Mouse (Mus musculus) embryonic stem cell, embryonic (primary cell): Measurements from ENCODE around the gene Tspan3.

Source experiments
- CTCF ChIA-PET, 4 experiments: fragments of 300-600 bp in 2 of 4; fragments of 350-600 bp in 2 of 4; sonication (Branson Sonifier 250); formaldehyde crosslinking; loops; one replicate each; lab custom pipeline; 2022; ENCODE audit warnings: inconsistent platforms in 2 of 4; lab: Charles Lee
- POLR2A ChIA-PET, 4 experiments: fragments of 300-600 bp in 2 of 4; fragments of 350-600 bp in 2 of 4; sonication (Branson Sonifier 250); formaldehyde crosslinking; loops; one replicate each; lab custom pipeline; 2022; ENCODE audit warnings: antibody characterized with exemption in 4 of 4, inconsistent platforms in 1 of 4; lab: Charles Lee

Tspan3 gene

DNA sequence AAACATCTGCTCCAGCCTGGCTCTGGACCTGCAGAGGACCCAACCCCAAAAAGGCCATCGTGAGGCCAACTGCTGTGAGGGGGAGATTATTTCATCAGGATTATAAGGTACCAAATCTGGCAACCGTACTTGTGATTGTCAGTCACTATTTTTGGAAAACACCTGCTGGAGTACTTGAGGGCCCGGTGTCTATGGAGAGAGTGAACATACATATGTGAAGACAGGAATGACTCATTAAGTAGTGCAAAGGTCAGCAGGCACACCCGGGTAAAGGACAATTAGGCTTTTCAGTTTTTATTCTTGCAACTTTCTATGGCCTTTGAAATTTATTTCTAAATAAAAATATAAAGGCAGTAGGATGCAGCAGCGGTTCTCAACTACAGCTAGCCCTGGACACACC lies 31.3 kb downstream of the Tspan3 start:
- ChIA-PET POLR2A (interaction anchor here in 3 of 4 experiments (0.8 to 1.6 kb wide), 7 partner anchors 9 to 59 kb away, joined by 3 to 4 read pairs (median 3); no protein-coding TSS in a partner anchor), CTCF (interaction anchor here in 3 of 4 experiments (0.6 to 2.3 kb wide), 5 partner anchors 13 to 33 kb away, joined by 3 to 8 read pairs (median 6); no protein-coding TSS in a partner anchor)

DNA sequence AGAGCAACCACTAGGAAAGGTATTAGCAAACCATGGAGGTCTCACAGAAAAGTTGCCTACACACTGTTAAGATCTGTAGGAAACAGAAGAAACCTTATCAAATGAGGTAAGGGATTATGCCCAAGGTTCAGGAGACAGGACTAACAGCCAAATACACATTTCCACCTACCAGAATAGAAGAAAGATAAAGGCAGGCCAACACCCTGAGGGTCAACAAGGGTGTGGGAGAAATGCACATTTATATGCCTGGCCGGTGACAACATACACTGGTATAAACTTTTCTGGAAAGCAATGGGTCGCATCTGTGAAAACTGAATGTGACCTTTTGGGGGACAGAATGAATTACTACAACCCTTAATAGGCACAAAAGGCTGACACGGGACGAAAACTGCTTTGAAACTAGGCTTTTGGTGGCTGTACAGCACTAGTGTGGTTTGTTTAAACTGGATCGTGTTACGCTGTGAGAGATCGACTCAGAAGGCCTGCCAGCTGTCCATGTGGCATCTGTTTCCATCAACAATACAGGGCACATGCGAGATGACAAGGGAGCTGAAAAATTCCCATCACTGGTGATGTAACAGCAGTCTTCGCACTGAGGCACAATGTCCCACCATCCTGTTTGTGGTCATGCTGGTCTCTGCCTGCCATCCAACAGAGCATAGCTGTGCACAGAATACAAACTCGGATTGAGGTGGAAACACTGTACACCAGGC lies 33.3 kb downstream of the Tspan3 start:
- CTCF ChIA-PET = no interaction called here
- POLR2A ChIA-PET = no interaction called here

DNA sequence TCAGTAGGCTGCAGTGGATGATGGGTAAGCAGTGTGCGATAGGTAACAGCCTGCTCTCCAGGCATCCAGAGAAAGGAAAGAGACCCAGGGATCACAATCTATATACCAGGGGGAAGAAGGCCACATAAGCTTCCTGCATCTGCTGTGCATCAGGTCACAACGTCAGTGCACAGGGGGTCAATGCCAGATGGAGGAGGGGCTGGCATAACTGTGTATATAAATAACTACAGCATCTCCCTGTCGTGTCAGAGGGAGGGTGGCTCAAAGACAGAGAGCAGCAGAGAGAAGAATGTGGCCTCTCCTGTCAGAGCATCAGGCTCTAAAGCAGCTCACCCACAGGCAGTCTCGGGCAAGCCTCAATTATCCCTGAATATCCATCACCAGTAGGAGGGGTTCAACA lies 34.7 kb downstream of the Tspan3 start:
- CTCF ChIA-PET = interaction anchor here in 2 of 4 experiments (1.0 kb wide), 2 partner anchors 9 to 12 kb away, joined by 3 to 4 read pairs; no protein-coding TSS in a partner anchor
- POLR2A ChIA-PET = interaction anchor here in 3 of 4 experiments (0.5 to 1.2 kb wide), 3 partner anchors 9 to 41 kb away, joined by 3 read pairs; no protein-coding TSS in a partner anchor

DNA sequence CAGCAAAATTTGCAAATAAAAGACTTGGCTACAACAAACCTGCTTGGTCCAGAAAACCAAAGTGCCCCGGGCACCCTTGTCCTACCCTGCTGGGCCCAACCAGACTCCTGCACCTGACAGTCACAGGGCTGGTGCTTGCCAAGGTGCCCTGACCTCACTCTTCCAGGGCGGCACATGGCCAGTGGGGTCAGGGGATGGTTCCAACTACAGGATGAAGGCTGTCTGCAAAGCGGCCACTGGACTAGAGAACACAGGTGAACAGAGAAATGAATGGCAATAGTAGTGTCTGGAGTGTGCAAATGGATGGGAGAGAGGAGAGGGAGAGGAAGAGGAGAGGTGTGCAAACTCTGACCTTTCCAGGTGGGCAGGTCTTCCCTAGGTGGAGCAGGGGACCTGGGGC lies 35.3 kb downstream of the Tspan3 start:
- ChIA-PET CTCF (interaction anchor here in 2 of 4 experiments (1.0 kb wide), 2 partner anchors 9 to 11 kb away, joined by 3 to 4 read pairs; no protein-coding TSS in a partner anchor), POLR2A (interaction anchor here in 1 of 4 experiments (1.2 kb wide), 1 partner anchor 9 kb away, joined by 3 read pairs; no protein-coding TSS in a partner anchor)

DNA sequence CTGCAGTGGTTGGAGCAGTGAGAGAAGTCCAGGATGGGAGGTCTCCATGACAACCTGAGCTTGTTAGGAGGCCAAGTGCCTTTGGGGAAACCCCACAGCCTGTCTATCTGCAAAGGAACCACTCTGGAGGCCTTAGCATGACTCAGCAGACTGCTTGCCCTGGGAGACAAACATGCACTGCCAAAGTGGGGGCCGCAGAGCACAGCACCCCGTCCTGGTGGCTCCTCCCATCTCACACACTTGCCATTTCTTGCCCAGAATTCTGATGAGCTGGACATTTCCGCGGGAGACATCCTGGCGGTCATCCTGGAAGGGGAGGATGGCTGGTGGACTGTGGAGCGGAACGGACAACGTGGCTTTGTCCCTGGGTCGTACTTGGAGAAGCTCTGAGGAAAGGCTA lies 36.9 kb downstream of the Tspan3 start:
- ChIA-PET CTCF (interaction anchor here in 3 of 4 experiments (1.0 to 1.9 kb wide), 3 partner anchors 10 kb away, joined by 4 to 16 read pairs (median 11); no protein-coding TSS in a partner anchor), POLR2A (interaction anchor here in 1 of 4 experiments (0.8 to 2.0 kb wide), 7 partner anchors 8 to 54 kb away, joined by 3 to 6 read pairs (median 4); no protein-coding TSS in a partner anchor)

DNA sequence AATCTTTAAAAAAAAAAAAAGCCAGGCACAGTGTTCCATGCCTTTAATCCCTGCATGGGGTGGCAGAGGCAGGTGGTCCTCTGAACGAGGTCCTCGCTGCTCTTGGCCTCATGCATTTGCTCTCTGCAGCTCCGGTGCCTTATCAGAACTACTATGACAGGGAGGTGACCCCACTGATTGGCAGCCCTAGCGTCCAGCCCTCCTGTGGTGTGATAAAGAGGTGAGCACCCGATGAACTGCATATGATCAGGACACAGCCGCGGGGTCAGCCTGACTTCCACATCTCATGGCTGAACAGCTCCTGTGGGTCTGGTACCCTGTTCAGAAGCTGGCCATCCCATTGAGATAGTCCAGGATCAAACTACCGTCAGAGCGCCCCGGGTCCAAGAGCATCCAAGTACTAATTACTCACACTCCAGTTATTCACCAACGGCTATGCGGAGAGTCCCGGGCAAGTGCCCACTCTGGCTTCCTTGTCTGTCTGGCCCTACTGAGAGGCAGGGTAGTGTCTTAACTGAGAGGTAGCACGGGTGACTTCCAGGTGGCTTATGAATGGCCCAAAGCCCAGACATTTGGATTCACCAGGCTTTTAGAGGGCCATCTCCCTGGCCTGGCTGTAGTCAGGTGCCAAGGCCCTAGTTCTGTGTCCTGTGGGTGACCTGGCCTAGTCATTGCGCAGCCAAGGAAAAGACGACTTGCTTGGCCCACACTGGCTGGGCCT lies 38.7 kb downstream of the Tspan3 start:
- ChIA-PET CTCF (no interaction called here), POLR2A (interaction anchor here in 2 of 4 experiments (0.6 to 1.6 kb wide), 3 partner anchors 8 to 66 kb away, joined by 3 to 4 read pairs (median 4); no protein-coding TSS in a partner anchor)

DNA sequence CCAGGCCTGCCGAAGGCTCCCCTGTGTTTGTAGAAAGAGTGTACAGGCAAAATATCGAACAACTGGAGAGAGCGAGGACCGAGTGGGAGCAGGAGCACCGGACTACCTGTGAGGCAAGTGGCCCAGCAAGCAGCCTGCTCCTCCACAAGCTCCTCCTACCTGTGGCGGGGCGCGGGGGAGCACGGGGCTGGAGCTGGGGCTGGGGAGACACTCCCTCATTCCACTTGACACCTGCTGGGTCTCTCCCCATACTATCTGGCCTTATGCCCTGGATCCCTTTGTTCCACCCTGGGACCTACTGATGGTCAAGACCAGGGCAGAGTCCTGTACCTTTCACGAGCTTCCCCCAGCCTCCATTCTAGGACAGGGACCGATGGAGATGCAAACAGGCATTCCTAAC lies 40.7 kb downstream of the Tspan3 start:
- POLR2A ChIA-PET = interaction anchor here (0.6 to 2.1 kb wide), 16 partner anchors 9 to 1396 kb away, joined by 3 to 10 read pairs (median 3); partner anchors contain the start of genes Cox5a (in 1 of the 4) and Scaper (in 1 of the 4)
- CTCF ChIA-PET = interaction anchor here in 2 of 4 experiments (0.5 to 0.8 kb wide), 3 partner anchors 22 to 911 kb away, joined by 3 to 7 read pairs (median 4); no protein-coding TSS in a partner anchor

DNA sequence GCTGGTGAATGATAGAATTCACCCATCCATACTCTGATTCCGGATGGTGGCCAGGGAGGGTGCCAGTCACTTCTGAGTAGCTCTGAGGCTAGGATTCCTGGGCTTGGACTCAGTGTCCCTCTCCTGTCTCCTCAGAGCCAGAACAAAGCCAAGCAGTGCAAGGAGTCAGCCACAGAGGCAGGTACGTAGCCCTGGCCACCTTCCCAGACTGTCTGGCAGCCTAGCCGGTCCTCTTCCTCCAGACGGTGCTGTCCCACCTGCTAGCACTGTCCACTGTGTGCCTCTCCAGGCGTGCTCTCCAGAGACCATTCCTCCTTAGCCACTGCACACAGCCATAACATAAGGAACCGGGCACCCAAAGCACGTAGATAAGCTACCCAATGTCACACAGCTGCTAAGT lies 41.7 kb downstream of the Tspan3 start:
- POLR2A ChIA-PET = interaction anchor here in 2 of 4 experiments (1.0 to 2.1 kb wide), 3 partner anchors 10 to 49 kb away, joined by 3 to 10 read pairs (median 3); no protein-coding TSS in a partner anchor
- CTCF ChIA-PET = interaction anchor here in 1 of 4 experiments (0.6 kb wide), 1 partner anchor 97 kb away, joined by 3 read pairs; no protein-coding TSS in a partner anchor

DNA sequence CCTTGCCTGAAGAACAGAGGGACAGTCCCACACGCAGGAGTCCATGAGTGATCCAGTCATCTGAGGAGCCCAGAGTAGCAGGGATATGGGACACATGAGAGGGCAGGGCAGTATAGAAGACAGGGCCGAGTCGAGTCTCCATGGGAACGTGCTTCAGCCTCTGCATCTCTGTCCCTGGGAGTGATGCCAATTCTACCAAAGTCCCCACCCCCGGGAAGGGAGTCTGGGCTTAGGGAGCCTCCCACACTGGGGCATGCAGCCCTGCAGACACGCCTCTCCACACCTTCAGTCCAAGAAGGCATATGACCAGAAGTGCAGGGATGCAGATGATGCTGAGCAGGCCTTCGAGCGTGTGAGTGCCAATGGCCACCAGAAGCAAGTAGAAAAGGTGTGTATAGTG lies 42.3 kb downstream of the Tspan3 start:
- POLR2A ChIA-PET = no interaction called here

DNA sequence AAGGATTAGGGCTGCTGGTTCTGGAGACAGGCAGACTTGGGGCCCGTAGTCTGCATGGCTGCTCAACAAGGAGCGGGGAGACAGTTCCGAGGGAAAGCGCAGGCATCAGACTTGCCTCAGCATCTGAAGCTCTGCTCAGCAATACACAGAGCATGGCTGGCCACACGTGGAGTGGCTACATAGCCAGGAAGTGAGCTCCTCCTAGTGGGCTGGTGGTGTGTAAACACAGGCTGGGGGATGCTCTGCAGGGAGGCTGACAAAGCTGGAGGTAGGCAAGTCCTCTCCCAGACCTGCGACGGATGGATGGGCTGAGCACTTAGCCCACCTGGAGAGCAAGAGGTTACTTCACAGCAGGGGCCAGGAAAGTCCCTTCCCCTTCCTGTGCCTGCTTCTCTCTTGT lies 44.2 kb downstream of the Tspan3 start:
- CTCF ChIA-PET = interaction anchor here (0.6 to 2.1 kb wide), 31 partner anchors 9 to 771 kb away, joined by 3 to 16 read pairs (median 4); partner anchors contain the start of gene Scaper (in 1 of the 4)
- POLR2A ChIA-PET = interaction anchor here in 3 of 4 experiments (0.5 to 2.9 kb wide), 16 partner anchors 9 to 1386 kb away, joined by 3 to 15 read pairs (median 4); partner anchors contain the start of genes Pstpip1 (in 1 of the 3) and Rcn2 (in 1 of the 3)

More for the DNA sequence above, 42.3 kb downstream of the Tspan3 start:
- CTCF ChIA-PET = no interaction called here

DNA sequence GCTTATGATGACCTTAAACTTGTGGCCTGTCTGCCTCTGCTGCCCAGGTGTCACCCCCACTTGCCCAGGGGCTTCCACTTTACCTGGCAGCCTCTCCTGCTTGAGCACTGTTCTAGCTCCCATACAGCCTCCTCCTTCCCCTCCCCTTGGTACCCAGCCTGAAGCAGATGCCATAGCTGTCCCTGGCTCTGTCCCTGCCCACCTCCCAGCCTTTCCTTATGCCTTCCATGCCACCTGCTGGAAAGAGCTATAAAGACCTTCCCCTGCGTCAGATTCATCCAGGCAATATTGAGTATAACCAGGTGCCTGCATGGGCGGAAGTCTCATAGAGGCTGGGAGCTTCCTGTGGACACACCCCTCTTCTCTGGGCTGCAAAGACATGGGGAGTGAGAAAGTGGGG lies 45.6 kb downstream of the Tspan3 start:
- POLR2A ChIA-PET = interaction anchor here in 2 of 4 experiments (0.7 to 2.9 kb wide), 7 partner anchors 12 to 166 kb away, joined by 3 to 15 read pairs (median 5); partner anchors contain the start of gene Rcn2 (in 1 of the 2)
- CTCF ChIA-PET = interaction anchor here in 3 of 4 experiments (0.6 to 2.9 kb wide), 7 partner anchors 9 to 772 kb away, joined by 3 to 16 read pairs (median 10); no protein-coding TSS in a partner anchor

DNA sequence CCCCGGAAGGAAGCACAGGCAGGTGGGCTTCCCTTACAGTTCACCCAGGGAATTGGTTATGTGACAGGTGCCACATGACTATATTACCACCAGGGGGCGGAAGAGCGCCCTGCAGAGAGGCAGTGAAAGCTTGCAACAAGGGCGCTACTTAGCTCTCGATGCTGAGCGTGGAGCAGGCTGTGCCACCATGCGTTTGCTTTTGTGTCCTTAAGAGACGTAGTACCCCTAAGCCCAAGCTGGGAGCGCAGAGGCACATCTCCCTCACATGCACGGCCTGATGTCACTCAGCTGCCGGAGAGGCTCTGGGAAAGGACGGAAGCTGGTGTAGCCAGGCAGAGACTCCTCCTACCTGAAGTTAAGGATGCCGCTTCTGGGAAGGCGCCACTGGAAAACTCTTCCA lies 46.7 kb downstream of the Tspan3 start:
- ChIA-PET POLR2A (interaction anchor here in 3 of 4 experiments (0.5 to 1.7 kb wide), 17 partner anchors 9 to 181 kb away, joined by 3 to 8 read pairs (median 4); partner anchors contain the start of genes Pstpip1 (in 2 of the 3) and Scaper (in 1 of the 3)), CTCF (interaction anchor here (0.6 to 2.9 kb wide), 69 partner anchors 8 to 906 kb away, joined by 3 to 16 read pairs (median 4); partner anchors contain the start of genes Pstpip1 (in 2 of the 4) and Scaper (in 2 of the 4))

DNA sequence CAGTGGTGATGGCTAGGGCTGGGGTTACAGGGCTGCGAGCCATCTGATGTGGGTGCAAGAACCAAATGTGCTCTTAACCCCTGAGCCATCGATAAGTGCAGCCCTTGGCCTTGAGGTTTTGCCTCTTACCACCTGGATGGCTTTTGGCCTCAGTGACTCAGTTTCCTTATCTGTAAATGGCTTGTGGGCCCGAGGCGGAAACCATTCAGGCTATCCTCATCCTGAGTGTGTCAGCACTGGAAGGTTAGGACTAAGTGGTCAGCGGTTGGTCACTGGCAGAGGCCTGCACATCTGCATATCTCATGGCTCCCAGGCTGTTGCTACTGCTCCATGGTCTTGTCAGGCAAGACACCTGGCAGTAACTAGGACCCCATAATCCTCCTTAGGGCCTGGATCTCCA lies 47.2 kb downstream of the Tspan3 start:
- CTCF ChIA-PET = interaction anchor here (0.5 to 2.9 kb wide), 45 partner anchors 8 to 730 kb away, joined by 3 to 16 read pairs (median 5); partner anchors contain the start of genes Pstpip1 (in 1 of the 4) and Scaper (in 1 of the 4)
- POLR2A ChIA-PET = interaction anchor here in 3 of 4 experiments (0.5 to 1.7 kb wide), 13 partner anchors 10 to 181 kb away, joined by 3 to 8 read pairs (median 4); partner anchors contain the start of genes Pstpip1 (in 1 of the 3) and Scaper (in 1 of the 3)

DNA sequence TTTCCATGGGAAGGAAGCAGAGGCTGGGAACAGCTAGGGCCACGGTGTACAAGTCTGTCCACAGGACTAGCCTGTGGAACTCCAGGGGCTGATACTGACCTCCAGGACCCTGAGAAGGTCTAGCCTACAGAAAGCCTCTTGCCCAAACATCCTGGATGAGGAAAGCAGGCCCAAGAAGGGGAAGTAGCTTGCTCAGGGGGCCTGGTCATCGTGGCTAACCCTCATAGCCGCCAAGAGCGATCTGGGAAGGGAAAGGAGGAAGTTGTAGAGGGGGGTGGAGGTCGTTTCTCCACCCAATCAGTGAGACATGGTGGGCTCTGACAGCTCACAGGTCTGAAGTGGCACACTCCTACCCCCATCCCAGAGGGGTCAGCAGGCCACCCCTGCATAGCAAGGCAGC lies 57.1 kb downstream of the Tspan3 start:
- ChIA-PET POLR2A (interaction anchor here (0.6 to 1.5 kb wide), 6 partner anchors 9 to 427 kb away, joined by 3 to 13 read pairs (median 4); no protein-coding TSS in a partner anchor), CTCF (interaction anchor here (0.6 to 3.3 kb wide), 8 partner anchors 10 to 528 kb away, joined by 3 to 15 read pairs (median 3); no protein-coding TSS in a partner anchor)

DNA sequence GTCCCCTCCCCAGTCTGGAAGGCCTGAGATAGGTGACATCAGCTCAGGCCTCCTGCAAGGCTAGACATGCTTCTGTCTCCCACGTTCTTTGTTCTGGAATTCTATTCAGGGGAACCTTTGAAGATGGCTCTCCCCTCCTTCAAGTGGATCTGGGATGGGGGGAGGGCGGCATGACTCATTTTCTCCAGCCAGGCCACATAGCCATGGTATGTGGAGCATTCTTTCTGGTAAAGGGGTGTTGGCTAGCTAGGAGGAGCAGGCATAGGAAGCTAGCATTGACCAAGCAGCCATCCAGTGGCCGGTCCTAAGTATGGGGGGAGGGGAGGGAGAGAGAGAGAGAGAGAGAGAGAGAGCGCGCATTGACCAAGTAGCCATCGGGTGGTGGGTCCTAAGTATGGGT lies 57.8 kb downstream of the Tspan3 start:
- CTCF ChIA-PET = interaction anchor here (0.7 to 3.3 kb wide), 8 partner anchors 11 to 529 kb away, joined by 3 to 15 read pairs (median 4); partner anchors contain the start of gene Pstpip1 (in 1 of the 4)
- POLR2A ChIA-PET = interaction anchor here in 3 of 4 experiments (0.6 to 1.5 kb wide), 10 partner anchors 10 to 170 kb away, joined by 3 to 6 read pairs (median 4); partner anchors contain the start of gene Scaper (in 1 of the 3)

DNA sequence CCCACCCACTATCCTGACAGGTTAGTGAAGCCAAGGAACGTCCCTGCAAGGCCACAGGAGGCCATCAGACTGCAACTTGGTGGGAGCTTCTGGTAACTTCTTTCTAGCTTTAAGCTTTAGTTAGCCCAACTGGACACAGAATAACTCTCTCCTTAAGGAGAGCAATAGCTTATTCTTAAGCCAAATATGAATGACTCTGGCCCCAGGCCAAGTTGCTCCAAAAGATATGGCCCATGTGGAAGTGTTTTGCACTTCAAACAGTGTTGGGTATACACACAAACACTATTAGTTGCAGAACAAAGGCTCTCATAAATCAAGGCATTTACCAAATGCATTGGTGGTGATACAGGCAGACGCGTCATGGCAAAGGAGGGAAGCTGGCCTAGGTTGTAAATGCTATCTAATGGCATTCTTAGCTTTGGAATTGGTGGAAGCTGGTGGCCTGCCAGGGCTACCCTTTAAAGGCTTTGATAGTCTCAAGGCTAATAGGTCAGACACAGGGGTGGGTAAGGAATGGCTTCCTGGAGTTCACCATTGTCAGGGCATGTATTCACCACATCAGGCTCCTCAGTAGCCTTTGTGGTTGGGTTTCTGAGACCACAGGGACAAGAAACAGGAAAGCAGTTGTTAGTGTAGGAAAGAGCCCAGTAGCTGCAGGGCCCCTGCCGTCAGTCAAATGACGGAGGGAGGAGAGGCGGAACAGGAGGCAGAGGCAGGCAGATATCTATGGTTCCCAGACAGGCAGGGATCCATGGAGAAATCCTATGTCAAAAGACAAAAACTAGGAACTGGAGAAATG lies 58.8 kb downstream of the Tspan3 start:
- ChIA-PET CTCF (interaction anchor here in 3 of 4 experiments (0.6 to 3.3 kb wide), 5 partner anchors 12 to 169 kb away, joined by 3 to 15 read pairs (median 6); partner anchors contain the start of gene Scaper (in 1 of the 3)), POLR2A (interaction anchor here in 2 of 4 experiments (0.6 to 1.5 kb wide), 7 partner anchors 10 to 169 kb away, joined by 3 to 6 read pairs (median 4); partner anchors contain the start of gene Scaper (in 1 of the 2))
